Mouse (Mus musculus): Measurements from ENCODE around the gene Mfsd4b2.

- no peak for TF ChIP-seq CTCF (IDR thresholded peaks at IDR 0.05; ENCODE audit: low read depth)
- TF ChIP-seq EP300 (IDR thresholded peaks at IDR 0.05; ENCODE audit: low read depth): no peak
These were observed 33.7 kb upstream of the Mfsd4b2 start for GRCm38 (mm10) chr10:39960441-39960822.
